Mouse (Mus musculus): ENCODE data around the gene Trim67. TPM values are rescaled to one million over a fixed set of nuclear protein-coding genes. Genes with fewer than 3 reads are reported as not detected.
A peak's percentile ranks its signal among the peaks of the same experiment; 100 is the strongest.

The Trim67 gene
- total RNA-seq, 2 experiments from 2014 or later: not detected

DNA sequence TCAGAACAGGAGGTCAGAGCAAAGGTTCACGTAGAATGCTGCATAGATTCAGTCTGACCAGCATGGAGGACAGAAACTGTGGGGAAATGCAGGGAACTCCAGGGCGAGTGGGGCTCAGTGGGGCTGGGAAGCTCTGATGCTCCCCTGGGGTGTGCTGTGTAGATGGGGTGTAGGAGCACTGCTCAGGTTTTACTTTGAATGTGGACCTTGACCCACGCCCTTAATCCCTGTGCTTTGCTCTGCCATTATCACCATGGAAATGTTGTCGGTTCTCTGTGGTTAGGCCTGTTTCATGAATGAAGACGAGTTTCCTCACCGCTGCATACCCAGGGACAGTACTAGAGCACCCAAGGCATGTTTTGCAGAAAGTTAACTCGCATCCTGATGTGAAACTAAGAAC, 78.6 kb downstream of the Trim67 start:
- no peak for ATAC-seq (replicated peaks; ENCODE audit: poor library complexity)

DNA sequence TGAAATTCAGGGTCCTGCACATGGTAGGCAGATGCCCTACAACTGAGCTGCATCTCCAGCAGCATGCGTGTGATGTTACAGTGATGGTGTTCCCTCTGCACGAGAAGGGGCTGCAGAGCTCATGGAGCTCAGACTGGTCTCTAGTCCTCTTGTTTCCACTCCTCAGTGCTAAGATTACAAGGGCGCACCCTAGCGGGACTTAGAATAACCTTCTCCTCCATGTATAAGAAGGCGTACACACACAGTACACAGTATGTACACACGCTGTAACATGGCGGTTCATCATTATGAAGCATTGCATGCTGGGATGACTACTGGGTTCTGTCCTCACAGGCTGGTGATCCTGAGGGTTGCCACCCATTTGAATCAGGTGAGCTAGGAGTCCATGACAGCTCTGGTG, 79.2 kb downstream of the Trim67 start:
- no peak for ATAC-seq (replicated peaks; ENCODE audit: poor library complexity)

DNA sequence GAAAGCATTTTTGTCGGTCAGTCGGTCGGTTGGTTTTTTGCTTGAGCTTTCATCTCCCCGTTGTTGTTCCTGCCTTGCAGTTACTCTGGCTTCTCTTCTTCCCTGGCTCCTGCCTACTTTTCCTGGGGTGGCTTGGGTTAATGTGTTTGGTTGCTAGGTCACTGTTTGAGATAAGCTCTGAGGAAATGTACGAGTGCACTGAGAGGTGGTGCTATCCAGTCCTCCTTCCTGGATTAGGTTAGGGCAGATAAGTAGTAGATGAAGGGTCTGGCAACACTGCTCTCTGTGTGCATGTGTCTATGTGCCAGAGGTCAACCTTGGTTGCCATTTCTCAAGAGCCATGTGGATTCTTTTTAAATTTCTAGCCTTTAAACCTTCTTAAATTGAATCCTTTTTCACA, 79.8 kb downstream of the Trim67 start:
- ATAC-seq (replicated peaks; ENCODE audit: poor library complexity): no peak; the same call in 1 of the 2 replicates

DNA sequence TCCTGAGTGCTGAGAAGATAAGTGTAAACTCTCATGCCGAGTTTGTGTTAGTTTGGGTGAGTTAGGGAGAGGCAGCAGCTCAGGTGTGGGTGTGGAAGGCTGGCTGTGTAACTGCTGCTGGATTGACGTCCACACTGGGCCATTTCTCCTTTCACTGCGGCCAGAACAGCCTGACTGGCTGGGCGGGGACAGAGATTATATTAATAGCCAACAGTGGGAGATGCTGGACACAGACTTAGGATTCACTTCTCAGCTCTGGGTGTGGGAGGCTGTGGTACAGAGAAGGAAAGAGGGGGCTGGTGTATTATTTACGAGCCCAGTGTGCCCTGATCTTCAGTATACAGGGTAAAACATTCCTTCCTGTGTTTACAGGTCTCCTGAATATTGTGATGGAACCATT, 85.2 kb downstream of the Trim67 start:
- ATAC-seq (replicated peaks; ENCODE audit: poor library complexity): no peak

DNA sequence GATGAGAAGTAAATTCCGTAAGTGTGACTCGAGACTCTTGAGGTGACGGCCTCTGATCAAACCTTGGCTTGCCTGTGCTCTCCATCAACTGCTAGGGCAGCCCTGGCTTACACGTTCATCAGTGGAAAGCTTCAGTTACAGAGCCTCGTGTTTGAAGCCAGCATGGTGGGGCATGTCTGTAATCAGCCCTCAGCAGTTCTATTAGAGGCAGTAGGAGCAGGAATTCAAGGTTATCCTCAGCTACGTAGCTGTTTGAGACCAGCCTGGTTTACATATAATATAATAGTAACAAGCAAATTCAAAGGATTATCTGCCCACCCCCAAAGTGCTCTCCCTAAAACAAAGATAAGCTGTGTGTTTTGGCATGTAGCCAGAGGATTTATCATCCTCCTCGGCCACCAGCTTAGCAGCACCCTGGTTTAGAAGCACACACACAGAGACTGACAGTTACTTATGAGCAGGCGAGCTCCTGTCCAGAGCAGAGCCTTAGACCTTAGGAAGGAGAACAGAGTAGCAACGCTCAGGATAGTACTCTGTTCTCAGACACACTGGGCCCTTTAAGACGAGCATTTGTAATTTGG, 86.1 kb downstream of the Trim67 start:
- ATAC-seq (replicated peaks; ENCODE audit: poor library complexity): peak; percentile 86

Other genes starting within 250 kb of the Trim67 start
- gene Agt, start 223.4 kb upstream of the Trim67 start, total RNA-seq (2015): not detected in 2 replicates
- gene Agt, start 223.4 kb upstream of the Trim67 start, total RNA-seq (2017): not detected in 2 replicates
- gene Capn9, start 217.0 kb upstream of the Trim67 start, total RNA-seq (2015): not detected in 2 replicates
- gene Capn9, start 217.0 kb upstream of the Trim67 start, total RNA-seq (2017): not detected in 2 replicates
- 6.3 and 7.0 TPM in 2 replicates for gene 2310022B05Rik, start 129.7 kb upstream of the Trim67 start, total RNA-seq (2015)
- 3.0 and 3.1 TPM in 2 replicates for gene 2310022B05Rik, start 129.7 kb upstream of the Trim67 start, total RNA-seq (2017)
- gene Ttc13, start 71.1 kb upstream of the Trim67 start, total RNA-seq (2015): 49.9 and 51.7 TPM in 2 replicates
- gene Ttc13, start 71.1 kb upstream of the Trim67 start, total RNA-seq (2017): 52.1 and 52.3 TPM in 2 replicates
- gene Arv1, start 71.0 kb upstream of the Trim67 start, total RNA-seq (2015): 10.1 and 13.3 TPM in 2 replicates
- 4.0 and 5.8 TPM in 2 replicates for gene Arv1, start 71.0 kb upstream of the Trim67 start, total RNA-seq (2017)
- not detected in 2 replicates for gene Fam89a, start 41.3 kb upstream of the Trim67 start, total RNA-seq (2015)
- gene Fam89a, start 41.3 kb upstream of the Trim67 start, total RNA-seq (2017): not detected in 2 replicates
- 108 and 116 TPM in 2 replicates for gene Gnpat, start 69.9 kb downstream of the Trim67 start, total RNA-seq (2015)
- gene Gnpat, start 69.9 kb downstream of the Trim67 start, total RNA-seq (2017): 103 and 104 TPM in 2 replicates
- gene 2810004N23Rik, start 70.0 kb downstream of the Trim67 start, total RNA-seq (2015): 29.7 and 35.7 TPM in 2 replicates
- 68.5 and 72.1 TPM in 2 replicates for gene 2810004N23Rik, start 70.0 kb downstream of the Trim67 start, total RNA-seq (2017)
- 7.9 and 8.7 TPM in 2 replicates for gene Exoc8, start 104.6 kb downstream of the Trim67 start, total RNA-seq (2015)
- 12.8 and 17.7 TPM in 2 replicates for gene Exoc8, start 104.6 kb downstream of the Trim67 start, total RNA-seq (2017)
- gene Sprtn, start 104.8 kb downstream of the Trim67 start, total RNA-seq (2015): 15.7 and 19.1 TPM in 2 replicates
- gene Sprtn, start 104.8 kb downstream of the Trim67 start, total RNA-seq (2017): 19.6 and 25.5 TPM in 2 replicates
- 30.2 and 32.0 TPM in 2 replicates for gene Egln1, start 156.2 kb downstream of the Trim67 start, total RNA-seq (2015)
- 21.9 and 25.0 TPM in 2 replicates for gene Egln1, start 156.2 kb downstream of the Trim67 start, total RNA-seq (2017)
- 52.7 and 57.6 TPM in 2 replicates for gene Tsnax, start 219.9 kb downstream of the Trim67 start, total RNA-seq (2015)
- 71.7 and 88.4 TPM in 2 replicates for gene Tsnax, start 219.9 kb downstream of the Trim67 start, total RNA-seq (2017)